Mouse (Mus musculus) testis, postnatal 14 days (tissue): Measurements from ENCODE around the gene Abr.

Source experiments
- DNase-seq: peaks from one replicate; pipeline ENCODE4 v3.0.0; 2021; ENCODE audit warnings: low spot score

The Abr gene

GRCm38 (mm10) chr11:76372120-76372519 is 250.0 kb downstream of the Abr start:
- no peak for DNase-seq

GRCm38 (mm10) chr11:76370491-76370890 is 251.6 kb downstream of the Abr start:
- DNase-seq = no peak
